Mouse (Mus musculus) lung, embryonic 14.5 days (tissue): Measurements from ENCODE around the gene Lgals1. TPM values are rescaled to one million over a fixed set of nuclear protein-coding genes. Genes with fewer than 3 reads are reported as not detected.
"Not testable (repeated sequence)": the region's sequence is repeated elsewhere in the genome, so short reads cannot be mapped to it uniquely, and the experiment has no call there.

Experiments
- ATAC-seq: fragments of 200-750 bp; cut with Nextera tagmentation; 2 replicates; pipeline ENCODE4 v1.8.0; 2017; ENCODE audit warnings: mild to moderate bottlenecking, moderate TSS enrichment, moderate library complexity; ENCODE audit not compliant: insufficient read depth
- DNase-seq: peaks from one replicate; pipeline ENCODE4 v3.0.0-alpha.2; 2015
- H3K27ac ChIP-seq: fragments of 300-500 bp; sonication (generic); 2 replicates; pipeline ENCODE4 v1.5.1; 2014; ENCODE audit warnings: low read depth, mild to moderate bottlenecking, moderate library complexity
- H3K27me3 ChIP-seq: fragments of 300-500 bp; sonication (generic); 2 replicates; pipeline ENCODE4 v1.6.1; 2014; ENCODE audit warnings: low read length, control low read depth; ENCODE audit not compliant: insufficient read depth
- H3K36me3 ChIP-seq: fragments of 300-500 bp; sonication (generic); 2 replicates; pipeline ENCODE4 v1.6.1; 2014; ENCODE audit warnings: control low read depth; ENCODE audit not compliant: insufficient read depth
- H3K4me1 ChIP-seq: fragments of 300-500 bp; sonication (generic); 2 replicates; pipeline ENCODE4 v1.6.1; 2014; ENCODE audit warnings: antibody characterized with exemption, control low read depth; ENCODE audit not compliant: insufficient read depth
- H3K4me2 ChIP-seq: fragments of 300-500 bp; sonication (generic); 2 replicates; pipeline ENCODE4 v1.6.1; 2014; ENCODE audit warnings: mild to moderate bottlenecking
- H3K4me3 ChIP-seq: fragments of 300-500 bp; sonication (generic); 2 replicates; pipeline ENCODE4 v1.5.1; 2014; ENCODE audit warnings: low read depth, low read length
- H3K9ac ChIP-seq: fragments of 300-500 bp; sonication (generic); 2 replicates; pipeline ENCODE4 v1.6.1; 2014
- H3K9me3 ChIP-seq: fragments of 300-500 bp; sonication (generic); 2 replicates; pipeline ENCODE4 v1.6.1; 2016; ENCODE audit warnings: low read depth, low read length, control low read depth
- CTCF ChIP-seq: IDR thresholded peaks from 2 replicates; pipeline ENCODE4 v1.5.1; 2016; ENCODE audit warnings: antibody characterized with exemption, low read depth
- WGBS: fragments of 180-500 bp; shearing (Covaris S2); extraction: QIAGEN DNeasy Blood & Tissue Kit; methylation state at CpG from one replicate; pipeline ENCODE4 v1.1.7; 2014; 5-methylcytosine and 5-hydroxymethylcytosine counted together
- polyA plus RNA-seq: library from polyadenylated mRNA; unstranded; fragments of >200 nt; fragmentation: Nextera tagmentation; extraction: Ambion mirVana; gene quantifications from 2 replicates; pipeline ENCODE4 v1.2.1, GENCODE M21; 2014

The Lgals1 gene
- polyA plus RNA-seq, result 799 and 855 TPM in 2 replicates

GRCm38 (mm10) chr15:78926021-78926919, at the start of gene Lgals1:
Gene Lgals1 (plus strand): TSS chr15:78926725.
- Histone ChIP-seq H3K27ac (peak within 1 kb of the TSS; percentile 97), H3K4me3 (peak within 1 kb of the TSS; percentile 47), H3K9ac (peak within 1 kb of the TSS; percentile 50), H3K9me3 (no peaks in the 10 kb centered on the region), H3K27me3 (no peaks in the 10 kb centered on the region), H3K4me1 (peaks cover 18% of the 10 kb centered on the region), H3K4me2 (peak within 1 kb of the TSS; percentile 70), H3K36me3 (peaks cover 15% of the 10 kb centered on the region)
- TF ChIP-seq CTCF, result no peak
- WGBS, result 7% methylated on average over 20 of the region's 20 CpGs
- ATAC-seq (peak; percentile 83), DNase-seq (peak; percentile 96)

DNA sequence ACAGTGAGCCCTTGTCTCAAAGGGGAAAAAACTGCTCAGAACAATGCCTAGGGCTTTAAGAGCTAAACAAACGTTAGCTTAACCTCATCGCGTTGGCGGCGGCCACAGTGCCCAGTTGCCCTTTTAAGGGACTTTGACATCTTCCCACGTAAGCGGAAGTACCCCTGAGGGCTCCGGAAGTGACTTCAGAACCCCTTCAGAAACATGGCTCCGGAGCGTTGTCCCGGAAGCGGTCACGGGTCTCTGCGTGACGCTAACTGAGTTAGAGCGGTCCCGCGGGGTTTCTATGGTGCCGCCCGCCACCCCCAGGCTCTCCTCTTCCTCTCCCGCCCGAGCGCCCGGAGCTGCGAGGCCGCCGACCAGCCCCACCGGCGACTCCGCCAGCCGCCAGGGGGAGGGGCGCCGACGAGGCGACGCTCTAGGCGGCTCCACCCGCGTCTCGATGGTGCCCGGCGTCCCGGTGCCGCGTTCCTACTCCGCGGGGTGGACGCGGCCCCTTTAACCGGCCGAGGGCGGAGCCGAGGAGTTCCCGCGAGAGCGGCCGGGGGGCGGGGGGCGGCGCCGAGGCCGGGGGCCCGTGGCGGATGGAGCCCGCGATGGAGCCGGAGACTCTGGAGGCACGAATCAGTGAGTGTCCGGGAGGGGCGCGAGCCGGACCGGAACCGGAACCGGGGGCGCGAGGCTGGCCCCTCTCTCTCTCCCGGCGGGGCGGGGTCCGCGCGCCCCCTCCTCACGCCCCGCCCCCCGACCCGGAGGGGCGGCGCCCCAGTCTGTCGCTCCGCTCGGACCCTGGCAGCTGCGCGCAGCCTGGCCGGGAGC, 49.3 kb upstream of the Lgals1 start, which contains the start of gene Gga1:
Gene Gga1, plus strand, starts transcription at position 200 of the 819 bp plus-strand sequence.
- H3K9me3 ChIP-seq, result no peaks in the 10 kb centered on the region
- H3K4me1 ChIP-seq, result peaks cover 6% of the 10 kb centered on the region; the same call in 1 of the 2 replicates
- WGBS, result under 1% methylated on average over 51 of the region's 95 CpGs
- H3K27me3 ChIP-seq, result no peaks in the 10 kb centered on the region
- TF ChIP-seq CTCF, result no peak
- H3K27ac ChIP-seq, result peak within 1 kb of the TSS; percentile 99
- peak within 1 kb of the TSS; percentile 84 for H3K9ac ChIP-seq
- DNase-seq (peak; percentile 99), ATAC-seq (peak; percentile 90)
- H3K4me2 ChIP-seq, result peak within 1 kb of the TSS; percentile 78
- H3K36me3 ChIP-seq, result peaks cover 25% of the 10 kb centered on the region
- peak within 1 kb of the TSS; percentile 72 for H3K4me3 ChIP-seq

DNA sequence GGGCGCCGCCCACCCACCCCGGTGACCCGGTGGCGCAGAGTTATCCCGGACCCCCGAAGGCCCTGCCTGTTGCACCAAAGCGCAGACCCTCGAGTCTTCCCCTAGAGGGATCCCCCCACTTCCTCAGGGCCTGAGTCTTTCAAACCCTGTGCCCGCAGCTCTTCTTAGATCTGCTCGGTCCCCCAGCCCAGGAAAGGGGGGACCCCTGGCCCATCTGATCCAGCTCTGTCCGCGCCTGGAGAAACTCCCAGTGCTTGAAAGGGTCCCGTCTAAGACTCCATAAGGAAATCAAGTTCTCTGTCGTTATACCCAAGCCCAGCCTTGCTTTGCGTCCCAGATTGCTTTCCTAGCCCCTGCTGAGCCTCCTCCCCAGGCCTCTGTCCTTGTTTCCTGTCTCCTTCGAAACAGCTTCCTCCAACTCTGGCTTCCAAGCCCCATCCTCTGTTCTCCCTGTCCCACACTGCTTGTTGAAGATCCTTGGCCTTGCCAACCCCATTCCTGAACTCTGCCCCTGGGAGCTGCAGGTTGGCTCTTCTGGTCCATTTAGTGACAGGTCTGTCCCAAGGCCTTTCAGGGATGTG, 48.6 kb upstream of the Lgals1 start:
- H3K4me1 ChIP-seq, result peaks cover 6% of the 10 kb centered on the region; the same call in 1 of the 2 replicates
- peak; percentile 1; the same call in 1 of the 2 replicates for ATAC-seq
- H3K4me2 ChIP-seq, result peak overlapping the region; percentile 78
- no peaks in the 10 kb centered on the region for H3K9me3 ChIP-seq
- WGBS, result 1% methylated on average over 17 of the region's 17 CpGs
- peak; percentile 52 for DNase-seq
- H3K4me3 ChIP-seq, result peak overlapping the region; percentile 72
- peaks cover 32% of the 10 kb centered on the region for H3K36me3 ChIP-seq
- no peaks in the 10 kb centered on the region for H3K27me3 ChIP-seq
- H3K27ac ChIP-seq, result peak overlapping the region; percentile 99
- H3K9ac ChIP-seq, result peak overlapping the region; percentile 84
- TF ChIP-seq CTCF, result no peak; the same call in 1 of the 2 replicates

GRCm38 (mm10) chr15:78878792-78879516, 47.6 kb upstream of the Lgals1 start:
- H3K27ac ChIP-seq, H3K4me3 ChIP-seq: not testable (repeated sequence)
- peak overlapping the region; percentile 78; the same call in 1 of the 2 replicates for H3K4me2 ChIP-seq

DNA sequence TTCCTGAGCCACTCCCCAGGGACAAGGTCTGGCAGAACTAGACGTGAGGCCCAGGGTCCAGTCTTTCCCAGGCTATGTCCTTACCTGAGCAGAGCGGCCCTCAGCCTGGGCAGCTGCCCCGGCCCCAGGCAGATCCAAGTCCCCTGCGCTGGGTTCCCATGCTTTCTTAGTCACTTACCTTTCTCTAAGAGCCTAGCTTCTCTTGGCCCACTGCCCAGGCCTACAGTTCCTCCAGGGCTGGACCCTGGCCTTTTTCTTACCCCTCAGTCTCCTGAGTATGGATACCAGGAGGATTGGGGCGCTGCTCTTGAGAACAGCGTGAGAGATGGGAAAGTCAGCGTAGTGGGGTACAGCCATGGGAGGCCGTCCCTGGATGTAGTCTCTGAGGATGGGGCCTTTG, 46.1 kb upstream of the Lgals1 start:
- no peaks in the 10 kb centered on the region for H3K27me3 ChIP-seq
- no peak overlapping the region for H3K27ac ChIP-seq
- H3K9me3 ChIP-seq, result no peaks in the 10 kb centered on the region
- peaks cover 55% of the 10 kb centered on the region for H3K36me3 ChIP-seq
- no peak overlapping the region for H3K9ac ChIP-seq
- H3K4me3 ChIP-seq, result no peak overlapping the region
- no peak for TF ChIP-seq CTCF
- ATAC-seq (no peak), DNase-seq (no peak)
- H3K4me1 ChIP-seq, result 0 out of 2 replicates have a peak, but pooled peaks cover 6% of the 10 kb centered on the region
- 94% methylated on average over 8 of the region's 8 CpGs for WGBS
- no peak overlapping the region for H3K4me2 ChIP-seq

More at GRCm38 (mm10) chr15:78878792-78879516, 47.6 kb upstream of the Lgals1 start:
- H3K4me1 ChIP-seq, H3K27me3 ChIP-seq, H3K9me3 ChIP-seq, H3K9ac ChIP-seq, ATAC-seq: not testable (repeated sequence)
- 24% methylated on average over 7 of the region's 7 CpGs for whole genome bisulfite sequencing
- peaks cover 42% of the 10 kb centered on the region for H3K36me3 ChIP-seq
- peak; percentile 52 for DNase-seq

GRCm38 (mm10) chr15:78881828-78882227, 44.7 kb upstream of the Lgals1 start:
- Histone ChIP-seq H3K4me3 (no peak overlapping the region), H3K36me3 (peaks cover 69% of the 10 kb centered on the region), H3K9ac (no peak overlapping the region; the same call in 1 of the 2 replicates), H3K27ac (no peak overlapping the region), H3K4me2 (no peak overlapping the region), H3K27me3 (no peaks in the 10 kb centered on the region), H3K9me3 (no peaks in the 10 kb centered on the region), H3K4me1 (0 out of 2 replicates have a peak, but pooled peaks cover 6% of the 10 kb centered on the region)
- peak; percentile 20 for TF ChIP-seq CTCF
- DNase-seq (no peak), ATAC-seq (no peak)
- 85% methylated on average over 3 of the region's 3 CpGs for WGBS
